Mouse (Mus musculus) heart, adult 18-20 months (tissue): ENCODE data around the gene Riok2. TPM values are rescaled to one million over a fixed set of nuclear protein-coding genes. Genes with fewer than 3 reads are reported as not detected.

Experiments used
- DNase-seq, 2 experiments: peaks; one replicate each; pipeline ENCODE4 v3.0.0; 2021 to 2022; ENCODE audit warnings: mixed read lengths in 1 of 2
- total RNA-seq, 2 experiments: library from RNA; stranded (reverse); gene quantifications; 2 replicates each; pipeline ENCODE4 v1.2.3; 2021

Riok2 gene
- total RNA-seq, 2 experiments from 2014 or later: 16.2 to 16.5 TPM

DNA sequence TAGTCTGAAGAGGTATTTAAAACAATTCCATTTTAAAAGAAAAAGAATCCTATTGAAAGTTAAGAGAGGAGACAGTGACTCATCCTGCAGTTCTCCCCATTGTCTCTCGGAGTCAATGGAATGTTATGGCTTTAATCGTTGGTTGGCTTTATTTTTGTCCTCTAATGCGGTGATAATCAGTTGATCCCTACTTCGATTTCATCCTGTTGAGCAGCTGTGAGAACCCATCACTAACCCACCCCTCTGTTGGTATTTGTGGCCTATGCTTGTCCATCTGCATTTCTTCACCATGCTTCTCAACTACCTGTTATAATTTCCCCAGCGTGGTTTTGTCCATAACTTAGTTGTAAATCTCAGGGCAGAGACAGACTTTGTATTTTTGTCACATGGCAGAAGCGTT is 34.0 kb downstream of the Riok2 start:
- no peak for DNase-seq

DNA sequence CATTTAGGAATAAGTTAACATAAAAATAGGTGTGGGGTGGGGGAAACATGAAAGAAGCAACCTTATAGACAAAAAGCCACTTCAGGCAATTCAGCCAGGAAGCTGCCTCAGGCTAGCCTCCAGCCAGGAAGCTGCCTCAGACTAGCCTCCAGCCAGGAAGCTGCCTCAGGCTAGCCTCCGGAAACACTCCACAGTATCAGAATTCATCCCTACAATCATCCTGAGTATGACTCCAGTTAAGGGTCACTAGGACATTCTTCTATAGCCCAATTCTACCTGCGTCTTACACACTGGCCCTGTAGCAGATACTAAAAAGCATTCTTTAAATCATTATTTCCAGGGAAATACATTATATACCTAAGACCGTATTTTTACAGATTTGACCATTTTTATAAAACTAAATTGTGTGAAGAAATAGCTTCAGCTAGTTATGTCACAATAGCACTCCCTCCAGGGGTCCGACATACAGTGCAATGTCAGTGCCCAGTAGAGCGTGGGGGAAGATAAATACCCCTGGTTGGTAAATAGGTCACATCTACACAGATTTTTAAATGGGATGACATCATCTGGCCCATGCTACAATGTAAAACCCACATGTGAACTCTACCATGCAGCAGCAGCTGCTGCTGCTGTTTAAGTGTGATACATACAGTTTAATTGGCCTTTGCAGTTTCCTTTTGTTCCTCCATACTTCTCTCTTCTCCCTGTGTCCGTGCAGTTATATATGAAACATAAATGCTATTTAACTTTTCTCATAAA is 34.8 kb downstream of the Riok2 start:
- DNase-seq: no peak

DNA sequence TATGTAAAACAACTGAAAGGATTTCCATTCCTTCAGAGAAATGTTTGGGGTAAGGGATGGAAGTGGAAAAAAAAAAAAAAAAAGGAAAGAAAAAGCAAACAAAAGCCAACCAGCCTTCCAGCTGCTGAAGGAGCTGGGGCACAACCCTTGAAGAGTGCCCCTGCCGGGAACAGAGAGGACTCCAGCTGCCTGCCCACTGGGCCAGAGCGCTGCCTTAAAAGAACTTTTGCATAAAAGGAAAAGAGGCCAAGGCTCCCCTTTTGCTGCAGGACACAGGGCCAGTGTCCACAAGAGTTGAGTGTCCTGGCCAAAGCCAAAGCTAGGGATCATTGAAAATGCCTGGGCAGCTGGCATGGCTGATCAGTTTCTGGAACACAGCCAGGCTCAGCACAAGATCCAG is 35.5 kb downstream of the Riok2 start:
- no peak for DNase-seq

DNA sequence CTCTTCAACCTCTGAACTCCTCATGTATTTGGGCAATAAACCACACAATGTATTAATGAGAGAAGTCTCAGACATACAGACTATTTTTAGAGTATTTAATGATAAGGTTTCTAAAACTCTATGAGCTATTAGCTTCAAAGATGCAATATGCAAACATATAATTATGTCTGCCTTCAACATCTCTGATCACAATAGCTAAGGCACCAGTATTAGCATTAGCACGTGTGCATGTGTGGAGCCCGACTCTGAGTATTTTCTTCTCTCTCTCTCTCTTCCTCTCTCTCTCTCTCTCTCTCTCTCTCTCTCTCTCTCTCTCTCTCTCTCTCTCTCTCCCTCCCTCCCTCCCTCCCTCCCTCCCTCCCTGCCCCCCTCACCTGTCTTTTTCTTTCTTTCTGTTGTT is 37.3 kb downstream of the Riok2 start:
- DNase-seq: no peak

DNA sequence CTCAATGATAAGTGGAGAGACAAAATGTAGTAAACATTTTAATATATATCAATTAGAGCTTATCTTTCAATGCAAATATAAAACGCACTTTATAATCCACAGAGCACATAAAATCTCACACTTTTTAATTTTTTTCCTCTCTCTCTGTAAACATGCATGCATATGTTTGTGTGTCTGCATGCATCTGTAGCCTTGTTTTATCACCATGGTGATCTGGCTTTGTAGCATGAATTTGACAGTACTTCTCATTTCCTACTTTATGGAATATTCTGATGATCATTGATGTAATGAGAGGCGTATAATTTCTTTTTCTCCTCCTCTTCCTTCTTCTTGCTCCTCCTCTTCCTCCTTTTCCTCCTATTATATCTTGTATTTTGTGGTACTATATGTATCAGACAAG is 38.1 kb downstream of the Riok2 start:
- no peak for DNase-seq

DNA sequence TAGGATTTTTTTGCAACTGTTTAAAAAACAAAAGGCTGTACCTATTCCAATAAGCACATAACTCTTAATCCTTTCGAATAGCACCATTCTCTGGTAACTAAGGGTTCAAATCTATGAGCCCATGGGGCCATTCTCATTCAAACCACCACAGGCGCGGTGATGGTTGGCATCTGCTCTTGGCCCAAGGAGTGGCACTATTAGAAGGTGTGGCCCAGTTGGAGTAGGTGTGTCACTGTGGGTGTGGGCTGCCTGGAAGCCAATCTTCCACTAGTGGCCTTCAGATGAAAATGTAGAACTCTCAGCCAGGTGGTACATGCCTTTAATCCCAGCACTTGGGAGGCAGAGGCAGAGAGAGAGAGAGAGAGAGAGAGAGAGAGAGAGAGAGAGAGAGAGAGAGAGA is 40.1 kb downstream of the Riok2 start:
- DNase-seq: no peak

DNA sequence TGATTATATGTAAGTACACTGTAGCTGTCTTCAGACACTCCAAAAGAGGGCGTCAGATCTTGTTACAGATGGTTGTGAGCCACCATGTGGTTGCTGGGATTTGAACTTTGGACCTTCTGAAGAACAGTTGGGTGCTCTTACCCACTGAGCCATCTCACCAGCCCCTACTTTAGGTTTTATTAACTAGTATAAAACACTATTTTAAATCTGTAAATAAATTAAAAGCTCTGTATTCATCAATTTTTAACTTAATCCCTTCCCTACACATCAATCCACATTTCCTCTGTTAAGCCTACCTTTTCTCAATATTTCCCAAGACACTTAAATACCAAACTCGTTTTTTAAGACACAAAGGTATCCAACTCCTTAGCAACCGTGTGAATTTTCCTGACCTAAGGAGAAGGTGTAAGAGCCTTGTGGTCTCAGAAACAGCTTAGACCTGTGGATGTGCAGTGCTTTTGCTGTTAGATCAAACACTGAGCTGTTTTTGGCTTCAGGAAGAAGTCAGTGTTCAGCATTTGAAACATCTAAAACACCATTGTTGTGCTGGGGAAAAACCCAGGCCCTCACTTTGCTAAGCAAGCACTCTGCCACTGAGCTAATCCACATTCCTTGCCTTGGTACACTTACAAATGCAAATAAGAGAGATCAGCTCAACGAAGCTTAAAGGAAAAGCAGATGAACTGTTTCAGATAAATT is 50.6 kb downstream of the Riok2 start:
- DNase-seq: no peak

DNA sequence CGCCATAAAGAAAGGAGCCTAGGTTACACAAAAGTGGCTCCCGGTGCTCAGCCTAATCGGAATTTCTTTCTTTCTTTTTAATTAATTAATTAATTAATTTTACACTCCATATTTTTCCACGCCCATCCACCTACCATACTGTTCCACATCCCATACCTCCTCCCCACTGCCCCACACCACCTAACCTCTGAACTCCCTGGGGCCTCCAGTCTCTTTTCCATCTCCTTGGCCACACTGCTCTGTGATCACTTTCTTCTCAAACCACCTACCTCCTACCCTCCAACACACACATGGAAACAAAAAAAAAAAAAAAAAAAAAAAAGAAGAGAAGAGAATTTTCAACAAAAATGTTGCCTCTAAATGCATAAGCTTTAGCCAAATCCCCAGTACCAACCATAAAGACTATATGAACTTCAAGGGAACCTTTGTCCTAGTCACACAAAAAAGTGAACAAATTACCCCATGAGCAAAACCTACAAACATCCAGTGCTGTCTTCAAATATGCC is 51.3 kb downstream of the Riok2 start:
- DNase-seq: no peak

DNA sequence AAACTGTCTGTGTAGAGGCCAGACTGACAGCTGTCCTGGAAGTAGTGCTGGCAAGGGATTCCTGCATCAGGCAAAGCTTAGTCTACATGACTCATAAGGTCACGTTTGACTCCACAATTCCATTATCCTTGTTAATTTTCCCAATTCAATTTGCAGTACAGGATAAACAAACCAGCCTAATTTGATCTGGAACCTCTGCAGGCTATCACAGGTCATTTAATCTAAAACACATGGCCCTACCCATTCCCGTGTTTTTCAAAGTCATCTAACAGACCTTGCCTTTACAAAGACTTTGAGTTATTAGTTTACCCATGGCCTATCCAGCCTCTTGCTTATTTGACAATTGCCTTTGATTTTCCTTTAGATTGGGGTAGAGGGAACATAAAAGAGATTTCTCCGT is 51.8 kb downstream of the Riok2 start:
- DNase-seq: no peak

DNA sequence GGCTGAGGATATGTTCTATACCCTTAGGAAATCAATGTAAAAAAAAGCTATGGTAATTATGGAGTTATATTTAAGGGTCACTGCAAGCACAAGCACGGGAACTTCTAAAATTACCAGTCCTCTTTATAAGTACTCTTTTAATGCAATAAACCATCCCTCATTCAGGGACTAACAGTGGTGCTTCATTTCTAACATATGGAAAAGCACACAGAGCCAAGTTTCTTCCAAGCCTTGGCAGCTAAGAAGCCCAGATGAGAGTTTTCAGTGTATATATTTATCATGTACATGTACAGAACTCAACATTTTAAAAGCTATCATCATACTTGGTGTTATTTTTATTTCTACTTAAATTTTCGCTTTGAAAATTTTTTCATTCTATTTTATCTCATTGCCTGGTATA is 54.8 kb downstream of the Riok2 start:
- no peak for DNase-seq

DNA sequence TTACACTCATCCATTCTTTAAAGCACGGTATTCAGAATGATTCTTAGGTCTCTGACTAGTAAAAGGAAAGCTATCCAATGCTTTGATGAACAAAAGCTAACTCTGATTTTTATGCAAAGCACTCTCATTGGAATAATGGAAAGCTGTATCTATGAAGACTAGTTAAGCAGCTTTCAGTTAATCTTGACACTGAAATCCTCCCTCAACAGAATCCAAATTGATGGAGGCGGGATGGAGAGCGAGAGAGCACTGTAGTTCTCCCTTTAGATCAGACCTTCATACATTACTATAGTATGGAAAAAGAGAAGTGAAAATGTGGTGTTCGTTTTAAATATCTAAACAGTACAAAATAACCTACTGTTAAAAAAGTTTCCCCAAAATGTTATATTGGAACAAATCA is 59.6 kb downstream of the Riok2 start:
- no peak for DNase-seq

DNA sequence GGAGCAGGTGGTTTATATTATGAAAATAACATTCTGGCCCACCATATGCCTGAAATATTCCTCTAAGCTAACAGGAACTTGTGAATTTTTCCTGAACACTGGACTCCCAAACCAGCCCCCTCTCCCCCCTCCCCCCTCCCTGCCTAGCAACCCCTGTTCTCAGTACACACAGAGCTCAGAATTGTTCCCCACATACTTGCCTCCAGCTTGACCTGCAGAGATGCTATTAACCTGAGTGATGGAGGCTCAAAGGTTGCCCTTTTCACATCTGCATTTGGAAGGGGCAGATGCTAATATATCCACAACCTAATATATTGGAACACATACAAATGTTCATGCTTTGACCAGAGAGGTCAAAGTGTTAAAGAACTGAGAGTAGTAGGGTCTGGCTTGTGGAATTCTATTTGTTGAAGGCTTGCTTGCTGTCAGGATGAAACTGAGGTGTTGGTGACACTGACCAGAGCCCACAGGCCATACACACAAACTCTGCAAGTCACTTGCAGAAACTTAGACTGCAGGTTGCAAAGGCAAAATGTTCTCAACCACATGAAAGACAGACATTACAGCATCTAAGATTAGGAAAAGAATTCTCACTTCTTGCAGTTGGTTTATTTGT is 64.6 kb downstream of the Riok2 start:
- no peak for DNase-seq

DNA sequence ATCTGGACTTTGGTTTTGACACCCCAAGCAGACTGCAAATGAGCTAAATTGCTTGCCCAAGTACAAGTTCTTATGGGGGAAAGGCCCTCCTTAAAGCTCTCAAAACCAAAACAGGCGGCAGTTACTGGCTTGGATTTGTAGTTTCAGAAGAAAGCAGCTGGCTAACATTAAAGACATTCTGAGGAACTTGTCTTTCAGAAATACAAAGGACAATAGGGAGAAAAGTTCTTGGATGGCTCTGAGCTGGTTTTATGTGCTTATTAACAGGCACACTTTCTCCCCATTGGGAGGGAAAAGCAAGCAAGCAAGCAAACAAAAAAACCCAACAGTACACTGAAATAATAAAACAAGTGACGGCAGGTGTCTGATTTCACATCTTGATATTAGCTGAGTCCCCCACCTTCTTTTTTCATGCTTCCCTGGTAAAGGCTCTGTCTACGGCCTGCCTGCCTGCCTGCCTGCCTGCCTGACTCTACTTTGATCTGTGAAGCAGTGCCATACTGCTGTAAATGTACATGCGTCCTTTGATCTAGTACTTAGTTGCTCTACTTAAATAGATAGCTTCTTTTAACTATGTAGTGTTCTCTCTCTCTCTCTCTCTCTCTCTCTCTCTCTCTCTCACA is 67.9 kb downstream of the Riok2 start:
- no peak for DNase-seq

DNA sequence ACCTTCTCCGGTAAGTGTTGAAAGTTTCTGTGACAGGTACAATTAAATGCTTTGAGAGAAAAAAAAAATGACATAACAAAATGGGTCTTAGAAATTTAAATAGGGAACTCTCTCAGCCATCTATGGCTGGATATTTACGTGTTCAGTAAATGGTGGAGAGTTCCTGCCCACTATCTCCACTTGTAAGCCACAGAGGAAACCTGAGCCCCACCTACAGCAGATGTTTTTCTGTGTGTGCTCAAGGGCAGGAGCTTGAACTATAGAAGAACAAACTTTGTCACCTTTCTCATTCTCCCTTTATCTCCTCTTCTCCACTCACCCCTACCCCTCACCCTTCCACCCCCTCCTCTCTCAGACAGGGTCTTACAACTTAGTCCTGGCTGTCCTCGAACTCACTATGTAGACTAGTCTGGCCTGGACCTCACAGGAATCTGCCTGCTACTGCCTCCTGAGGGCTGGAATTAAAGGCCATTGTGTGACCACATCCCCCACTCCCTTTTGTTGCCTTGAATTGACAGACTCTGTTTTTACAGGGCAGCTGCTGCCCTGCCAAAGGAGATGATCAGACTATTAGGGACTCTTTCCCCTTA is 70.3 kb downstream of the Riok2 start:
- DNase-seq: no peak

Other genes starting within 250 kb of the Riok2 start
- 1 to 10 TPM; 6.8 to 6.9 TPM for gene Lix1, start 28.4 kb downstream of the Riok2 start, total RNA-seq